Mouse (Mus musculus): ENCODE results near the gene Abcb4.
"Not testable (repeated sequence)": the region's sequence is repeated elsewhere in the genome, so short reads cannot be mapped to it uniquely, and the experiment has no call there.

Abcb4 gene

GRCm38 (mm10) chr5:8893300-8894103, at the start of gene Abcb4:
Abcb4 (plus strand) TSS chr5:8893717.
- DNase-seq (ENCODE audit: low read depth, low spot score) = peak; percentile 42

- peak; percentile 56 for DNase-seq (ENCODE audit: low read depth, low spot score)
These were observed 44.6 kb upstream of the Abcb4 start for GRCm38 (mm10) chr5:8848607-8849575.

GRCm38 (mm10) chr5:8850851-8851250, 42.7 kb upstream of the Abcb4 start:
- DNase-seq (ENCODE audit: low read depth, low spot score) = peak; percentile 18

GRCm38 (mm10) chr5:8857201-8857600, 36.3 kb upstream of the Abcb4 start:
- no peak for DNase-seq (ENCODE audit: low read depth, low spot score)

GRCm38 (mm10) chr5:8861811-8862210, 31.7 kb upstream of the Abcb4 start:
- DNase-seq (ENCODE audit: low read depth, low spot score) = no peak

GRCm38 (mm10) chr5:8863580-8864337, 29.8 kb upstream of the Abcb4 start:
- DNase-seq (ENCODE audit: low read depth, low spot score) = no peak

GRCm38 (mm10) chr5:8865630-8866029, 27.9 kb upstream of the Abcb4 start:
- DNase-seq (ENCODE audit: low read depth, low spot score) = not testable (repeated sequence)

GRCm38 (mm10) chr5:8866366-8866765, 27.2 kb upstream of the Abcb4 start:
- no peak for DNase-seq (ENCODE audit: low read depth, low spot score)

GRCm38 (mm10) chr5:8868019-8868418, 25.5 kb upstream of the Abcb4 start:
- no peak for DNase-seq (ENCODE audit: low read depth, low spot score)

- DNase-seq (ENCODE audit: low read depth, low spot score) = no peak
These were observed 20.3 kb upstream of the Abcb4 start for GRCm38 (mm10) chr5:8872979-8873915.

- no peak for DNase-seq (ENCODE audit: low read depth, low spot score)
These were observed 16.4 kb upstream of the Abcb4 start for GRCm38 (mm10) chr5:8877086-8877485.

- DNase-seq (ENCODE audit: low read depth, low spot score) = no peak
These were observed 15.7 kb upstream of the Abcb4 start for GRCm38 (mm10) chr5:8877800-8878199.

GRCm38 (mm10) chr5:8885837-8886236, 7.7 kb upstream of the Abcb4 start:
- no peak for DNase-seq (ENCODE audit: low read depth, low spot score)

GRCm38 (mm10) chr5:8894104-8894425, 548 bp downstream of the Abcb4 start:
- no peak for DNase-seq (ENCODE audit: low read depth, low spot score)

GRCm38 (mm10) chr5:8894641-8895490, 1.3 kb downstream of the Abcb4 start:
- DNase-seq (ENCODE audit: low read depth, low spot score) = no peak

GRCm38 (mm10) chr5:8896198-8896597, 2.7 kb downstream of the Abcb4 start:
- peak; percentile 57 for DNase-seq (ENCODE audit: low read depth, low spot score)

GRCm38 (mm10) chr5:8898246-8898645, 4.7 kb downstream of the Abcb4 start:
- DNase-seq (ENCODE audit: low read depth, low spot score) = no peak

GRCm38 (mm10) chr5:8901001-8901400, 7.5 kb downstream of the Abcb4 start:
- DNase-seq (ENCODE audit: low read depth, low spot score) = no peak

GRCm38 (mm10) chr5:8902141-8902817, 8.8 kb downstream of the Abcb4 start:
- no peak for DNase-seq (ENCODE audit: low read depth, low spot score)
